Mouse (Mus musculus): Measurements from ENCODE around the gene Rsbn1l.

The Rsbn1l gene

GRCm38 (mm10) chr5:20897446-20898167, 58.6 kb downstream of the Rsbn1l start:
- DNase-seq = no peak

- no peak for DNase-seq
Observed at GRCm38 (mm10) chr5:20884036-20884620, 72.1 kb downstream of the Rsbn1l start.

GRCm38 (mm10) chr5:20881915-20882800, 74.0 kb downstream of the Rsbn1l start, which contains the start of the genes Phtf2 and Tmem60:
Phtf2 (minus strand) TSS chr5:20882124.
Tmem60 (plus strand) TSS chr5:20882191.
- peak; percentile 99 for DNase-seq

- peak; percentile 44 for DNase-seq
Observed at GRCm38 (mm10) chr5:20880797-20881775, 75.1 kb downstream of the Rsbn1l start.

GRCm38 (mm10) chr5:20880386-20880785, 75.8 kb downstream of the Rsbn1l start:
- no peak for DNase-seq

GRCm38 (mm10) chr5:20876934-20877426, 79.2 kb downstream of the Rsbn1l start:
- no peak for DNase-seq

- no peak for DNase-seq
Observed at GRCm38 (mm10) chr5:20873146-20873545, 83.1 kb downstream of the Rsbn1l start.

GRCm38 (mm10) chr5:20865193-20865755, 90.9 kb downstream of the Rsbn1l start:
- no peak for DNase-seq

- DNase-seq = peak; percentile 30
Observed at GRCm38 (mm10) chr5:20864216-20864969, 91.8 kb downstream of the Rsbn1l start.

- no peak for DNase-seq
Observed at GRCm38 (mm10) chr5:20861901-20862300, 94.3 kb downstream of the Rsbn1l start.

- DNase-seq = no peak
Observed at GRCm38 (mm10) chr5:20860565-20860964, 95.6 kb downstream of the Rsbn1l start.

GRCm38 (mm10) chr5:20858404-20858803, 97.8 kb downstream of the Rsbn1l start:
- DNase-seq = no peak

GRCm38 (mm10) chr5:20855066-20855465, 101.1 kb downstream of the Rsbn1l start:
- DNase-seq = no peak

- no peak for DNase-seq
Observed at GRCm38 (mm10) chr5:20847010-20847409, 109.2 kb downstream of the Rsbn1l start.

- no peak for DNase-seq
Observed at GRCm38 (mm10) chr5:20843816-20844215, 112.4 kb downstream of the Rsbn1l start.

- DNase-seq = no peak
Observed at GRCm38 (mm10) chr5:20843405-20843804, 112.8 kb downstream of the Rsbn1l start.

Measured in kidney, adult 11 months (tissue).